Mouse (Mus musculus) midbrain, embryonic 14.5 days (tissue): ENCODE measurements around the gene Vsig10l. TPM values are rescaled to one million over a fixed set of nuclear protein-coding genes. Genes with fewer than 3 reads are reported as not detected.

Source experiments
- ATAC-seq: fragments of 200-750 bp; cut with Nextera tagmentation; 2 replicates; pipeline ENCODE4 v1.8.0; 2017; ENCODE audit warnings: moderate number of reproducible peaks, moderate library complexity; ENCODE audit not compliant: low FRiP score, low TSS enrichment
- DNase-seq: peaks from one replicate; pipeline ENCODE4 v3.0.0-alpha.2; 2015
- H3K27ac ChIP-seq: fragments of 300-500 bp; sonication (generic); replicated peaks from 2 replicates; pipeline ENCODE4 v1.5.1; 2014; ENCODE audit warnings: mild to moderate bottlenecking, low read depth, low read length, moderate library complexity
- H3K27me3 ChIP-seq: fragments of 300-500 bp; sonication (generic); 2 replicates; pipeline ENCODE4 v1.6.1; 2014; ENCODE audit warnings: low read length, control low read depth, mixed read lengths; ENCODE audit not compliant: control insufficient read depth, insufficient read depth
- H3K36me3 ChIP-seq: fragments of 300-500 bp; sonication (generic); 2 replicates; pipeline ENCODE4 v1.6.1; 2014; ENCODE audit warnings: low read length, control low read depth; ENCODE audit not compliant: control insufficient read depth, insufficient read depth
- H3K4me1 ChIP-seq: fragments of 300-500 bp; sonication (generic); 2 replicates; pipeline ENCODE4 v1.6.1; 2014; ENCODE audit warnings: mild to moderate bottlenecking, antibody characterized with exemption, low read length, control low read depth; ENCODE audit not compliant: control insufficient read depth, insufficient read depth
- H3K4me2 ChIP-seq: fragments of 300-500 bp; sonication (generic); 2 replicates; pipeline ENCODE4 v1.6.1; 2014; ENCODE audit warnings: mild to moderate bottlenecking, low read length, moderate library complexity
- H3K4me3 ChIP-seq: fragments of 300-500 bp; sonication (generic); replicated peaks from 2 replicates; pipeline ENCODE4 v1.5.1; 2014; ENCODE audit warnings: low read depth, low read length
- H3K9ac ChIP-seq: fragments of 300-500 bp; sonication (generic); replicated peaks from 2 replicates; pipeline ENCODE4 v1.6.1; 2014; ENCODE audit warnings: mild to moderate bottlenecking, low read length, moderate library complexity
- H3K9me3 ChIP-seq: fragments of 300-500 bp; sonication (generic); 2 replicates; pipeline ENCODE4 v1.6.1; 2016; ENCODE audit warnings: low read length, control low read depth, mixed read lengths; ENCODE audit not compliant: control insufficient read depth
- WGBS: fragments of 180-500 bp; shearing (Covaris S2); extraction: QIAGEN DNeasy Blood & Tissue Kit; methylation state at CpG from one replicate; pipeline ENCODE4 v1.1.7; 2014; 5-methylcytosine and 5-hydroxymethylcytosine counted together
- polyA plus RNA-seq: library from polyadenylated mRNA; unstranded; fragments of >200 nt; fragmentation: Nextera tagmentation; extraction: Ambion mirVana; gene quantifications from 2 replicates; pipeline ENCODE4 v1.2.1, GENCODE M21; 2014

Vsig10l gene
- polyA plus RNA-seq, 1 experiment from 2014 or later: 8.0 TPM

DNA sequence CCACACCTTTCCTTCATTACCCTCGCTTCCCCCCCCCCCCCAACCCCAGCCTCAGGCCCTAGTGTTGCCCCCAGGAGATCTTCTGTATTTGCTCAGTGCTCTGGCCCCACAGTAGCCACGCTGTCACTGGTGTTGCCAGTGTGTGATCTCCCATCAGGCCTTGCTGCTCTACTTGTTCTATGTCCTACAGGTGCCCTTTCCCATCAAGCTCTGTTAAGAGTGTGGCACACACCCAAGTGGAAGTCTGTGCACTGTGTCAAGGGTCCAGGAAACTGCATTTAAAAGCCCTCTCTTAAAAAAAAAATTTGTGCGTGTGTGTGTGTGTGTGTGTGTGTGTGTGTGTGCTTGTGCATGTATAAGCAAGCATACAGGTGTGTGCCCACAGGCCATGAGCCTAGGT lies 14.7 kb upstream of the Vsig10l start:
- H3K27me3 ChIP-seq: no peaks in the 10 kb centered on the region
- H3K27ac ChIP-seq: no peak overlapping the region
- DNase-seq (no peak), ATAC-seq (no peak)
- no peaks in the 10 kb centered on the region for H3K9me3 ChIP-seq
- no peak overlapping the region for H3K9ac ChIP-seq
- 94% methylated on average over 3 of the region's 3 CpGs for WGBS
- no peak overlapping the region for H3K4me3 ChIP-seq
- H3K4me2 ChIP-seq: no peak overlapping the region
- peaks cover 11% of the 10 kb centered on the region for H3K4me1 ChIP-seq
- H3K36me3 ChIP-seq: peaks cover 6% of the 10 kb centered on the region; the same call in 1 of the 2 replicates

DNA sequence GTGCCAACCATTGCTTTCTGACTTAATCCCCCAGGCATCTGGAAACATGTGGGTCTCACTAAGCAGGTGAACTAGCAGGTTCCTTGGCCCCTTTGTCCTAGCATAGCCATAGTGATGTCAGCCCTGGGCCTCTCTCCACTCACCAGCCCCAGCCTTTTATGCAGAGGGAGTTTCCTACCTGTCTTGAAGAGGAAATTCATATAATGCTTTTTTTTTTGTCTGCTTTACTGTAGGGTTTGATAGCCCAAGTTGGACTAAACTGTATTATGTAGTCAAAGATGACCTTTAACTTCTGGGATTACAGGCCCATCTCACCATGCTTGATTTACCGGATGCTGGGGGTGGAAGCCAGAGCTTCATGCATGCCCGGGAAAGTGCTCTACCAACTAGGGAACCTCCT lies 13.1 kb upstream of the Vsig10l start:
- no peaks in the 10 kb centered on the region for H3K27me3 ChIP-seq
- no peaks in the 10 kb centered on the region for H3K9me3 ChIP-seq
- no peak overlapping the region for H3K4me2 ChIP-seq
- H3K9ac ChIP-seq: no peak overlapping the region
- ATAC-seq (no peak), DNase-seq (no peak)
- H3K4me1 ChIP-seq: peaks cover 4% of the 10 kb centered on the region
- H3K27ac ChIP-seq: no peak overlapping the region
- 93% methylated on average over 2 of the region's 2 CpGs for WGBS
- no peak overlapping the region for H3K4me3 ChIP-seq
- peaks cover 20% of the 10 kb centered on the region for H3K36me3 ChIP-seq

DNA sequence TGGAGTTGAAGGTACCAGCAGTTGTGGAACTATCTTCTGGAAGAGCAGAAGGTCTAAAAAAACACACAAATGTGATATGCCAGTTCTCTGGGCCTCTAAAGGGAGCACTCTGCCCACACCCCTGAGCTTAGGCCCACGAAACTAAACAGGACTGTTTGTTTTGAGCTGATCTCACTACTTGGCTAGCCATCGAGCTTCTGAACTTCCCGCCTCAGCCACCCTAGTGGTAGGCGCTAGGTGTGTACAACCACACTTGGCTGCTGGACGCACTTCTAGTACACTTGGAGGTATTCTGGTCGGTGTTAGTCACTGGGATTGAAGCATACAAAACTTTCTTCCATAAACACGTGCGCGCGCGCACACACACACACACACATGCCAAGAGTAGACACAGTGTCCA lies 11.2 kb upstream of the Vsig10l start:
- no peaks in the 10 kb centered on the region for H3K9me3 ChIP-seq
- DNase-seq (no peak), ATAC-seq (no peak)
- 93% methylated on average over 11 of the region's 11 CpGs for WGBS
- no peak overlapping the region for H3K4me2 ChIP-seq
- H3K4me1 ChIP-seq: no peaks in the 10 kb centered on the region
- no peak overlapping the region for H3K4me3 ChIP-seq
- peaks cover 32% of the 10 kb centered on the region for H3K36me3 ChIP-seq
- no peaks in the 10 kb centered on the region for H3K27me3 ChIP-seq
- H3K27ac ChIP-seq: no peak overlapping the region
- no peak overlapping the region for H3K9ac ChIP-seq

DNA sequence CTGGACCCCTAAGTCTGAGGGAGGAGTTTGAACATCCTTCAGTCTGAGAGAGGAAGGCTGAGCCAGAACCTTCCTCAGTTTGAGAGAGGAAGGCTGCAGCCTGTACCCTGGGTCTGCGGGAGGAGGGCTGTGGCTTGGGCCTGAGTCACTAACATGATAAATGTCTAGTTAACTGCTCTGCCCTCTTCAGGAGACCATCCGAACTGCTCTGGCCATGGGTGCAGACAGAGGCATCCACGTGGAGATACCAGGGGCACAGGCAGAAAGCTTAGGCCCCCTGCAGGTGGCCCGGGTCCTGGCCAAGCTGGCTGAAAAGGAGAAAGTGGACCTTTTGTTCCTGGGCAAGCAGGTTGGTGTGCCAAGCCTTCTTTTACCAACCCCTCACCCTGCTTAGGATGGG lies 10.3 kb upstream of the Vsig10l start:
- Histone ChIP-seq H3K36me3 (peaks cover 38% of the 10 kb centered on the region), H3K9ac (no peak overlapping the region), H3K9me3 (no peaks in the 10 kb centered on the region), H3K4me2 (no peak overlapping the region), H3K27me3 (no peaks in the 10 kb centered on the region), H3K27ac (no peak overlapping the region), H3K4me1 (no peaks in the 10 kb centered on the region), H3K4me3 (no peak overlapping the region)
- DNase-seq (no peak), ATAC-seq (no peak; the same call in 1 of the 2 replicates)
- 44% methylated on average over 4 of the region's 4 CpGs for WGBS

DNA sequence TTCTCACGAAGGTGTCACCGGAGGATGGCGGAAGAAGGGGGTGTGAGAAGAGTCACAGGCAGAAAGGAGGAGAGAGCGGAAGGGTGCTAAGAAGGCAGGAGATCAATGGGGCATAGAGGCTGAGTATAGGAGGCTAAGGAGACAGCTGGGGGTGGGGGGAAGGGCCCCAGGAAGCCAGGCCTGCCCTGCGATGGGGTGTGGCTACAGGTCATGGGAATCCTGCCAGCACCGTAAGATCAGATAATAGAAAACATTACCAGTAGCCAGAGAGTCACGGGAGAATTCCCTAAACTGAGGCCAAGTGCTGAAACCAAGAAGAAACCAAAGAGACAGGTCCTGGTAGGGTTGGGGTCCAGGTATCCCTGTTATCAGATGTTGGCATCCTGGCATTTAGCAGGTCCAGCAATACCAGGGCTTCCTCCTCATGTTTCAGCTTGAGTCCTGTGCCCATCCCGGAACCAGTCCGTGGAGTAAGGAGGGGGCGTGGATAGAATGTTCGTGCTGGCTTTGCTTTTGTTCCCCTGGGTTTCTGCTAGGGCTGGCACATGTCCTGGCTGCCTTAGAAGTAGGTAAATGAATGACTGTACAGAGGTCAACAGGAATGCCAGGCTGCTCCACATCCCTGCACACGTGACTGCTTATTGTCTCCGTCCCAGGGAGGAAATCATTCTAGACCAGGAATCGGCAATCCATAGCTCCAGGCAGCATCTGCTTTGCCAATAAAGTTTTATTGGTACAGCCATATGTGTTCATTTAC lies 9.2 kb upstream of the Vsig10l start:
- no peaks in the 10 kb centered on the region for H3K27me3 ChIP-seq

DNA sequence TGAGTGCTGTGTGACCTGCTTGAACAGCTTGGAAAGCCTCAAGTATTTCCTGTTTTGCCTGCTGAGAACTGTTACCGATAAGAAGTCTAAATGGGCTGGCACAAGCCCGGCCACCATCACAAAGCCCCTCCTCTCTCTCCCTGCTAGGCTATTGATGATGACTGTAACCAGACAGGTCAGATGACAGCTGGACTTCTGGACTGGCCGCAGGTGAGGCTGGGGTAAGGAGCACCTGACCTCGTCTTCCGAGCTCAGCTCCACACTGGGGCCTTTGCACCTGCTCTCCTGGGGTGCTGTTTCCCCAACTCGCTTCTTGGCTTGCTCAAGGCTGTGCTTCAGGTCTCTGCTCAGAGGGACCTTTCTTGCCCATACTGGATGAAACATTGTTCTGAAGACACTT lies 8.6 kb upstream of the Vsig10l start:
- Histone ChIP-seq H3K36me3 (peaks cover 38% of the 10 kb centered on the region), H3K4me2 (no peak overlapping the region), H3K9me3 (no peaks in the 10 kb centered on the region), H3K4me1 (no peaks in the 10 kb centered on the region), H3K9ac (no peak overlapping the region), H3K27ac (no peak overlapping the region), H3K27me3 (no peaks in the 10 kb centered on the region), H3K4me3 (no peak overlapping the region)
- ATAC-seq (no peak), DNase-seq (no peak)
- 91% methylated on average over 6 of the region's 6 CpGs for WGBS

More for the DNA sequence above, 9.2 kb upstream of the Vsig10l start:
- WGBS: 97% methylated on average over 14 of the region's 14 CpGs
- Histone ChIP-seq H3K4me1 (no peaks in the 10 kb centered on the region), H3K4me3 (no peak overlapping the region), H3K36me3 (peaks cover 38% of the 10 kb centered on the region), H3K9me3 (no peaks in the 10 kb centered on the region), H3K27ac (no peak overlapping the region), H3K9ac (no peak overlapping the region), H3K4me2 (no peak overlapping the region)
- DNase-seq: no peak
- no peak for ATAC-seq

DNA sequence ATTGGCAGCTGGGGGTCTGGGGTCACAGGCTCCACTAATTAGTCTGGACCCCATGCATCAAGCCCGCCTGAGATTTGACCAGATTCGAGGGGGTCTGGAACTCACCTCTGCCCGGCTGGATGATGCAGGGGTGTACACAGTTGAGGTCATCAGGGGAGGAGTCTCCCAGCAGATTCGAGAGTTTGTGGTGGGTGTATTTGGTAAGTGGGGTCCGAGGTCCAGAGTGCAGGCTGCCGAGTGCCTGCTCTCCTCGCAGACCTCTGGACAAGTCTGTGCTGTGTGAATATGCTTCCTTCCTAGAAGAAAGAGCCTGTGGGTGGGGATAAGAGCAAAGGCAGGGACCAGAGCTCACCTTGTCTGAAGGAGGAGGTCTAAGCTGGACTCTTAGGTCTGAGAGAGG lies 1.0 kb downstream of the Vsig10l start:
- no peak overlapping the region for H3K9ac ChIP-seq
- no peaks in the 10 kb centered on the region for H3K9me3 ChIP-seq
- WGBS: 81% methylated on average over 7 of the region's 7 CpGs
- no peak overlapping the region for H3K4me2 ChIP-seq
- no peak for DNase-seq
- ATAC-seq: no peak
- no peak overlapping the region for H3K4me3 ChIP-seq
- H3K4me1 ChIP-seq: peaks cover 10% of the 10 kb centered on the region; the same call in 1 of the 2 replicates
- no peak overlapping the region for H3K27ac ChIP-seq
- H3K27me3 ChIP-seq: no peaks in the 10 kb centered on the region
- no peaks in the 10 kb centered on the region for H3K36me3 ChIP-seq

DNA sequence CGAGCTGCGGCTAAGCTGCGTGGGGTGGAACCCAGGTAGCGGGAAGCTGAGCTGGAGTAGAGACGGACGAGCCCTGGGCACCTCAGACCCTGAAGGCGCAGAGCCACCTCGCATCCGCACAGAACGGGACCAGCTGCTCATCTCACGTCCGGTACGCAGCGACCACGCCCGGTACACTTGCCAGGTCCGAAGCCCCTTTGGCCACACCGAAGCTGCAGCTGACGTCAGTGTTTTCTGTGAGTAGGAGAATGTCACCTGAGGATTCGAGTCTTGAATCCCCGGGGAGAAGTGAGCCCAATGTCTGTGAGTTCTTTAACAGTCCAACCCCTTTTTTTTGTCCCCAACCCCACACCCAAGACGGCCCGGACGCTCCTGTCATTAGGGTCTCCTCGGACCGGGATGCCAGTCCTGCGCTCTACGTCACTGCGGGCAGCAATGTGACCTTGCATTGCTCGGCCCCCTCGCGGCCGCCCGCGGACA lies 2.0 kb downstream of the Vsig10l start:
- Histone ChIP-seq H3K27me3 (no peaks in the 10 kb centered on the region), H3K9ac (peak overlapping the region; percentile 49), H3K27ac (peak overlapping the region; percentile 46; the same call in 1 of the 2 replicates), H3K4me2 (peak overlapping the region; percentile 75), H3K4me3 (peak overlapping the region; percentile 40), H3K4me1 (peaks cover 10% of the 10 kb centered on the region; the same call in 1 of the 2 replicates), H3K36me3 (no peaks in the 10 kb centered on the region), H3K9me3 (no peaks in the 10 kb centered on the region)
- DNase-seq (peak; percentile 77), ATAC-seq (peak; percentile 15; the same call in 1 of the 2 replicates)
- 8% methylated on average over 35 of the region's 35 CpGs for WGBS
